Mouse (Mus musculus) hindbrain, embryonic 11.5 days (tissue): ENCODE data around the gene Mmp14. TPM values are rescaled to one million over a fixed set of nuclear protein-coding genes. Genes with fewer than 3 reads are reported as not detected.

ENCODE experiments used
- ATAC-seq: fragments of 200-750 bp; cut with Nextera tagmentation; 2 replicates; pipeline ENCODE4 v1.8.0; 2017; ENCODE audit warnings: mild to moderate bottlenecking, moderate TSS enrichment, moderate library complexity; ENCODE audit not compliant: low FRiP score
- DNase-seq: peaks from one replicate; pipeline ENCODE4 v3.0.0-alpha.2; 2015; ENCODE audit warnings: low spot score
- H3K27ac ChIP-seq: fragments of 300-500 bp; sonication (generic); 2 replicates; pipeline ENCODE4 v1.5.1; 2014; ENCODE audit warnings: mild to moderate bottlenecking, low read depth, low read length
- H3K27me3 ChIP-seq: fragments of 300-500 bp; sonication (generic); 2 replicates; pipeline ENCODE4 v1.6.1; 2014; ENCODE audit warnings: mild to moderate bottlenecking, low read length, moderate library complexity, mixed read lengths; ENCODE audit not compliant: control insufficient read depth, insufficient read depth
- H3K36me3 ChIP-seq: fragments of 300-500 bp; sonication (generic); 2 replicates; pipeline ENCODE4 v1.6.1; 2014; ENCODE audit warnings: mild to moderate bottlenecking, low read length, moderate library complexity, mixed read lengths; ENCODE audit not compliant: control insufficient read depth, insufficient read depth
- H3K4me1 ChIP-seq: fragments of 300-500 bp; sonication (generic); replicated peaks from 2 replicates; pipeline ENCODE4 v1.6.1; 2014; ENCODE audit warnings: low read length, mixed read lengths; ENCODE audit not compliant: control insufficient read depth, insufficient read depth
- H3K4me2 ChIP-seq: fragments of 300-500 bp; sonication (generic); replicated peaks from 2 replicates; pipeline ENCODE4 v1.6.1; 2014; ENCODE audit warnings: mild to moderate bottlenecking, low read depth, low read length
- H3K4me3 ChIP-seq: fragments of 300-500 bp; sonication (generic); 2 replicates; pipeline ENCODE4 v1.5.1; 2014; ENCODE audit warnings: low read depth, low read length
- H3K9ac ChIP-seq: fragments of 300-500 bp; sonication (generic); 2 replicates; pipeline ENCODE4 v1.6.1; 2014; ENCODE audit warnings: low read depth, low read length
- H3K9me3 ChIP-seq: fragments of 300-500 bp; sonication (generic); 2 replicates; pipeline ENCODE4 v1.6.1; 2016; ENCODE audit warnings: low read length; ENCODE audit not compliant: control insufficient read depth
- WGBS: fragments of 180-500 bp; shearing (Covaris S2); extraction: QIAGEN DNeasy Blood & Tissue Kit; methylation state at CpG from one replicate; pipeline ENCODE4 v1.1.7; 2014; 5-methylcytosine and 5-hydroxymethylcytosine counted together
- polyA plus RNA-seq: library from polyadenylated mRNA; unstranded; fragments of >200 nt; fragmentation: Nextera tagmentation; extraction: Ambion mirVana; gene quantifications from 2 replicates; pipeline ENCODE4 v1.2.1, GENCODE M21; 2014

Mmp14 gene
- polyA plus RNA-seq, 1 experiment from 2014 or later: 73.1 TPM

DNA sequence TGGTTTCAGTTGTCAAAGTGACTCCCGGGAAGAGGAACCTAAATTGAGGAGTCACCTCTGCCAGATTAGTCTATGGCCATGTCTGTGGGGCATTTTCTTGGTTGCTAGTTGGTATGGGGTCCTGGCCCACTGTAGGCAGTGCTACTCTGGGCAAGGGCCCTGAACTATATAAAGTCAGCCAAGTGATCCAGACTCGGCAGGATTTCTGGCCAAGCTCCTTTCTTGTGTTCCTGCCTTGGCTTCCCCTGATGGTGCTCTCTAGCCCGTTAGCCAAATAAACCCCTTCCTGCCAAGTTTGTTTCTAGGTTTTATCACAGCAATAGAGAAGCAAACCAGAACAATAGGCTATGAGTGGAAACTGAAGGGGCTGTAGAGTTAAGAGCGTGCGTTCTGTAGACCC lies 43.3 kb downstream of the Mmp14 start:
- Histone ChIP-seq H3K36me3 (no peaks in the 10 kb centered on the region), H3K9ac (no peak overlapping the region), H3K4me3 (no peak overlapping the region), H3K4me2 (no peak overlapping the region), H3K27me3 (peaks cover 2% of the 10 kb centered on the region; the same call in 1 of the 2 replicates), H3K4me1 (0 out of 2 replicates have a peak, but pooled peaks cover 4% of the 10 kb centered on the region), H3K27ac (no peak overlapping the region), H3K9me3 (no peaks in the 10 kb centered on the region)
- 87% methylated on average over 5 of the region's 5 CpGs for WGBS
- ATAC-seq (no peak), DNase-seq (no peak)

DNA sequence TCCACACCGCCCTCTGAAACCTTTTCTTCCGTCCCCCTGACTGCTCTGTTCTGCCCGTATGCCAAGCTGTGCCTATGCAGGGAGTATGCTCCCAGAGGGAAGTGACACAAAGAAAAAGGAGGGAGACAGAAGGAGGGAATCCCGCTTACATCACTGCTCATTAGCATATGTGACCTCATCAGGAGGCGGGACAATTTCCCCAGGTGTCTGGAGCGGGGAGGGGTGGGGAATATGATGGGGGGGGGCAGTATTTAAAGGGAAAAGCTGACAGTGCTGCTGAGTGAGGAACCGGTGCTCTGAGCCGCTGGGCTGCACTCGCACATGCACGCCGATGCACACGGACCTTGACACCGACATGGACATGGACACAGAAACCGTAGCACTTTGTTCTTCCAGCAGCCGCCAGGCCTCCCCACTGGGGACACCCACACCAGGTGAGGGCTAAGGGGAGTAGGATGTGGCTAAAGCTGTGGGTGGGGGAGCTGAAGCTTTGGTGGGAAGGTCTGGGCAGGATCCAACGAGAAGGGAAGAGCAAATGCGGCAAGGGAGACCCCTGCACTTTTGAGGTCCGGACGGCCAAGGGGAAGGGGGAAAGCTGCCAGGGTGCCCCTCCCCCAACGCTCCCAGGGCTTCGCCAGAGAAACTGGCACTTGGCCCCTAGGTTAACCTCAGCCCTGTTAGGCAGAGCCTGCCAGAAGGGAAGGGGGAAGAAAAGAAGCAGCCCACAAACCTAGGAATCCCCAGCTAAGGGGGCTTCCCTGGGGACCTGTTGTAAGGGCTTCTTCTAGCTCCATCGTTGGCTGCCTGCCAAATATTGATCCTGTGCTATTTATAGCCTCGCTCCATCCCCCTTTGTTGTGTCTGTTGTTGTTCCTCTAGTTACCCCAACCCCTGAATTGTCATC lies 44.8 kb downstream of the Mmp14 start, which contains the start of gene Rem2:
Gene Rem2 (plus strand): TSS at position 160 of the 904 bp plus-strand sequence.
- H3K27ac ChIP-seq: peak within 1 kb of the TSS; percentile 65
- peaks cover 2% of the 10 kb centered on the region; the same call in 1 of the 2 replicates for H3K27me3 ChIP-seq
- under 1% methylated on average over 23 of the region's 23 CpGs for WGBS
- H3K9ac ChIP-seq: peak within 1 kb of the TSS; percentile 78
- H3K9me3 ChIP-seq: no peaks in the 10 kb centered on the region
- ATAC-seq (peak; percentile 88), DNase-seq (peak; percentile 81)
- no peaks in the 10 kb centered on the region for H3K36me3 ChIP-seq
- H3K4me3 ChIP-seq: peak within 1 kb of the TSS; percentile 52
- H3K4me2 ChIP-seq: peak within 1 kb of the TSS; percentile 73
- H3K4me1 ChIP-seq: peaks cover 4% of the 10 kb centered on the region; the same call in 1 of the 2 replicates

DNA sequence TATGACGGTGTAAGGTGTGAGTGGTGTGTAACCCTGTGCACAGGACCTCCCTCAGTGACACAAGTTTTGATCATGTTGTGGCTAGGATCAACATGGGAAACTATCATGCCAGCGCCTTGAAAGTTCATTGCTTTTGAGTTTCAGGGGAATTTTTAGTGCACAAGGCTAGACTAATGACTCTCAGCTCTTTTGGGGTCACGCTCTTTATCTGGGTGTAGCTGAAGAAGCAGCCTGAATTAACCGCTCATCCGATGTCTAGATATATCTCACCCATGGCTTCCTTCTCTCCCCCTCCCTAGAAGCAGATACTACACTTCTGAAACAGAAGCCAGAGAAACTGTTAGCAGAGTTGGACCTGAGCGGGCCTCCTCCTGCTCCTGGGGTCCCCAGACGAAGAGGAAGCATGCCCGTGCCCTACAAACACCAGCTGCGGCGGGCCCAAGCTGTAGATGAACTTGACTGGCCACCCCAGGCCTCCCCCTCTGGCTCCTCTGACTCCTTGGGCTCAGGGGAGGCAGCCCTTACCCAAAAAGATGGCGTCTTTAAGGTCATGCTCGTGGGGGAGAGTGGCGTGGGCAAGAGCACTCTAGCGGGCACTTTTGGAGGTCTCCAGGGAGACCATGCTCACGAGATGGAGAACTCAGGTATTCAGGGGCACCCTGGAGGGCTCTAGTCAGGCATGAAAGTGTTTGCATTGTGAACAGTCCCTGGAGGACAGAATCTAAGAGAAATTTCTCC lies 45.9 kb downstream of the Mmp14 start:
- DNase-seq (no peak), ATAC-seq (no peak; the same call in 1 of the 2 replicates)
- Histone ChIP-seq H3K27me3 (peaks cover 2% of the 10 kb centered on the region; the same call in 1 of the 2 replicates), H3K36me3 (no peaks in the 10 kb centered on the region), H3K9me3 (no peaks in the 10 kb centered on the region), H3K4me1 (peaks cover 4% of the 10 kb centered on the region; the same call in 1 of the 2 replicates), H3K27ac (no peak overlapping the region), H3K4me2 (peak overlapping the region; percentile 73; the same call in 1 of the 2 replicates), H3K9ac (no peak overlapping the region), H3K4me3 (no peak overlapping the region)
- WGBS: 66% methylated on average over 15 of the region's 15 CpGs

DNA sequence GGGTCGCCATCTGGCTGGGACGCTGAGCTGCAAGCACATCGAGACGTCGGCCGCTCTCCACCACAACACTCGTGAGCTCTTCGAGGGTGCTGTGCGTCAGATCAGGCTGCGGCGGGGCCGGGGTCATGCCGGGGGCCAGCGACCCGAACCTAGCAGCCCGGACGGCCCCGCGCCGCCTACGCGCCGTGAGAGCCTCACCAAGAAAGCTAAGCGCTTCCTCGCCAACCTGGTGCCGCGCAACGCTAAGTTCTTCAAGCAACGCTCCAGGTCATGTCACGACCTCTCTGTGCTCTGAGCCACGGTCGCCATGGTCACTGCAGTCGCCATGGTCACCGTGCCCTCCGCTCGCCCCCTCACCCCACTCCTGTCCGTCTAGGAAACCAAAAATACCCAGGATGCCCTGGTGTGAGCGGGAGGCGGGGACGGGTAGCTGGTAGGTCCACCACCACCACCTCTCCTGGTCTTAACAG lies 48.1 kb downstream of the Mmp14 start:
- 1% methylated on average over 40 of the region's 40 CpGs for WGBS
- H3K4me2 ChIP-seq: peak overlapping the region; percentile 60
- H3K4me1 ChIP-seq: peaks cover 4% of the 10 kb centered on the region; the same call in 1 of the 2 replicates
- H3K4me3 ChIP-seq: peak overlapping the region; percentile 28
- peak; percentile 63 for DNase-seq
- peaks cover 2% of the 10 kb centered on the region; the same call in 1 of the 2 replicates for H3K27me3 ChIP-seq
- H3K9me3 ChIP-seq: no peaks in the 10 kb centered on the region
- peak overlapping the region; percentile 45 for H3K9ac ChIP-seq
- no peak for ATAC-seq
- no peaks in the 10 kb centered on the region for H3K36me3 ChIP-seq
- H3K27ac ChIP-seq: 0 out of 2 replicates have a peak overlapping the region, but pooled peaks have one; percentile 33

DNA sequence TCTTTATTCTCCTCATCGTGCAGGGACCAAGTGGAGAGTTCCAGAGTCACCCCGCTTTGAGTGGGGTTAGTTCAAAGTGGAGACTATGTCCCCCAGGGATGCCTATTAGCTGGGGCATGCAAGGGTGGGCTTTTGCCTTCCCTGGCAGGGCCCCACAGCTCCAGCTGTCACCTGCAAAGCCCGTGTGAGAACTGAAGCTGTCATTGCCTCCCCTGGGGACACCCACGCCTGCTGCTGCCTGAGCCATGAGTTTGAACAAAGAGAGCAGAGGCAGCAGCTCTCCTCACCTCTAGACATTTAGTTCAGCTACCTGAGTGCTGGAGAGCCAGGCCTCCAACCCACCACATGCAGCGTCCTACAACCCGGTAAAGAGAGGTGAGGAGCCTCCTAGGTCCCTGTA lies 49.3 kb downstream of the Mmp14 start:
- Histone ChIP-seq H3K9ac (no peak overlapping the region), H3K9me3 (no peaks in the 10 kb centered on the region), H3K4me2 (no peak overlapping the region), H3K27ac (no peak overlapping the region), H3K4me1 (peaks cover 4% of the 10 kb centered on the region; the same call in 1 of the 2 replicates), H3K36me3 (no peaks in the 10 kb centered on the region), H3K4me3 (no peak overlapping the region), H3K27me3 (peaks cover 2% of the 10 kb centered on the region; the same call in 1 of the 2 replicates)
- ATAC-seq (no peak), DNase-seq (no peak)
- 66% methylated on average over 6 of the region's 6 CpGs for WGBS

DNA sequence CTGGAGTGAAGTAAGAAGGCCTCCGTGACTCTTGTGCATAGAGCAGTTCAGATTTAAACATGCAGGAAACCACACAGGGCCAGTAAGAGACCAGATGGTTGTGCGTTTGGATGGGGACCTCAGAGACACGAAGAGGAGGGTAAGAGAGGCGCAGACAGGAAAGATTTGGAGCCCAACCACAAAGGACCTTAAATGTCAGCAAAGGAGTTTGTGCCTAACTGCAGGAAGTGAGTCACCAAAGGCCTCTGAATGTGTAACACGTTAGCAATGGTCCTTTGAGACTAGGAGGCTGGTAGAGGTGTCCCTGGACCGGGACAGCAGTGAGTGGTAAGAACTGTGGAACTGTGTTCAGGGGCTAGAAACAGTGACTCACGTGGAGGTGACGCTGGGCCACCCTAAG lies 50.0 kb downstream of the Mmp14 start:
- no peak overlapping the region for H3K4me2 ChIP-seq
- 82% methylated on average over 8 of the region's 8 CpGs for WGBS
- no peak for DNase-seq
- H3K9ac ChIP-seq: no peak overlapping the region
- no peak overlapping the region for H3K27ac ChIP-seq
- no peak for ATAC-seq
- H3K4me3 ChIP-seq: no peak overlapping the region
- no peaks in the 10 kb centered on the region for H3K36me3 ChIP-seq
- no peaks in the 10 kb centered on the region for H3K9me3 ChIP-seq
- peaks cover 4% of the 10 kb centered on the region; the same call in 1 of the 2 replicates for H3K4me1 ChIP-seq
- peaks cover 2% of the 10 kb centered on the region; the same call in 1 of the 2 replicates for H3K27me3 ChIP-seq

DNA sequence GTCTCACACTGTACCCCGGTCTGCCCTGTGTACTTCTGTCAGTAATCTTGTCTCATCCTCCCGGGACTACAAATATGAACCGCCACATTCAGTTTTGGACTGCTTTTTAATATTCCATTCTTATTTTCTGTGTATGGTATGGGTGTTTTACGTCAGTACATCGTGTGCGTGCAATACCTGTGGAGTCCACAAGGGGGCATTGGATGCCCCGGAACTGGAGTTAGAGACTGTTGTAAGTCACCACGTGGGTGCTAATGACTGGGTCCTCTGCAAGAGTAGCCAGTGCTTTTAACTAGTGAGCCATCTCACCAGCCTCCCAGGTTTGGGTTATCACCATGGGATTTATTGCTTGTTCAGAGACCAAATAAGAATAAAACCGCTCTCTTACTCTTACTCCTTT lies 51.1 kb downstream of the Mmp14 start:
- ATAC-seq (no peak), DNase-seq (peak; percentile 69)
- 36% methylated on average over 9 of the region's 9 CpGs for WGBS
- Histone ChIP-seq H3K4me1 (peaks cover 4% of the 10 kb centered on the region; the same call in 1 of the 2 replicates), H3K9me3 (no peaks in the 10 kb centered on the region), H3K36me3 (no peaks in the 10 kb centered on the region), H3K27me3 (peaks cover 1% of the 10 kb centered on the region; the same call in 1 of the 2 replicates), H3K4me2 (no peak overlapping the region), H3K9ac (no peak overlapping the region), H3K27ac (no peak overlapping the region), H3K4me3 (no peak overlapping the region)

DNA sequence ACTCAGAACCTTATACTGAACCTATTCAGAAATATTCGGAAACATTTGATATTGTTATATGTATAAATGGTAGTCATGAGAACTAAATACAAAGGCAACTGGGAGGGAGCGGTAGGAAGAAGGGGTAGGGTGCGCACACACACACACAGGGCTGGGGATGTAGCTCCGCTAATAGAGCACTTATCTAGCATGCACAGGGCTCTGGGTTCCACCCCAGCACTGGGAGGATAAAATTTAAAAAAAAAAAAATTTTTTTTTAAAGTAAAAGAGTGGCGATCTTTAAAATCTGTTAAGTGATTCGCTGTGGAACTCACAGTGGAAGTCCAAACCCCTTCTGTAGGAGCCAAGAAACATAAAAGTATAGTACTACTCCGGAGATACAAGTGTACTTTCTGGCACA lies 54.5 kb downstream of the Mmp14 start:
- H3K9me3 ChIP-seq: no peaks in the 10 kb centered on the region
- ATAC-seq (no peak), DNase-seq (no peak)
- H3K4me3 ChIP-seq: no peak overlapping the region
- H3K4me2 ChIP-seq: no peak overlapping the region
- WGBS: 88% methylated on average over 7 of the region's 7 CpGs
- no peak overlapping the region for H3K9ac ChIP-seq
- no peaks in the 10 kb centered on the region for H3K36me3 ChIP-seq
- no peaks in the 10 kb centered on the region for H3K4me1 ChIP-seq
- H3K27ac ChIP-seq: no peak overlapping the region
- H3K27me3 ChIP-seq: no peaks in the 10 kb centered on the region
